Mouse (Mus musculus) brain, embryonic 18.5 days (tissue): ENCODE results near the gene Tmem8b.

Experiments
- DNase-seq: peaks from one replicate; pipeline ENCODE4 v3.0.0-alpha.2; 2012; ENCODE audit warnings: low read depth, low spot score

The Tmem8b gene

GRCm38 (mm10) chr4:43668782-43669427 is at the start of gene Tmem8b, which contains the start of gene Fam221b:
Gene Tmem8b, plus strand, starts transcription at chr4:43668971.
Gene Fam221b, minus strand, starts transcription at chr4:43669145.
- peak; percentile 72 for DNase-seq

GRCm38 (mm10) chr4:43620146-43620778 is 48.5 kb upstream of the Tmem8b start:
- no peak for DNase-seq

DNA sequence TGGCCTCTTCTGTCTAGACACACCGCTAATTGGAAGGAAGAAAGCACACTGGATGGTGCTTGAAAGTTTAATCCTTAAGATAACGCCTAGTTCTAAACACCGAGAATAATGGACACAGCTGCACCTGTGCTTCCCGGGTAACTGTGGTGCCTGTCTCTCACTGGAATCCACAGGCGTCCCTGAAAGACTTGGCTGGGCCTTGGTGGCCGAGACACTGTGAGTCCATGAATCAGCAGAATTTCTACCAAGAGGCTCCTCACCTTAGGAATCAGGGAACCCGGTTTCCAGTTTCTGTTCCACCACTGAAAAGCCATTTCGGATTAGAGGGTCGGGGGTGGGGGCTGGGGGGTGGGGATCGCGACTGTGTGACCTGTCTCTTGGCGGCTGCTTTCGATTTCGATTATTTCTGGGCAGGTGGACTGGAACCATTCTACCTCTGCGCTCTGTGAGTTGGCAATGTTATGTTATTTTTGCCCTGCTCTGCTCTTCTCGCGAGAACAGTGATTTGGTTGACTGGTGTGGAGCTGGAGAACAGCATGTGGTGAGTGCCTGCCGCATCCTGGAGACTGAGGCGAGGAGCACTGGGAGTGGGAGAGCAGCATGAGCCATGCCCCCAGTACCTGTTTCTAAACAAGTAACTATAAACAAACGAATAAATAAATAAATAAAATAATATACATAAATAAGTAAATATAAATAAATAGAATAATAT is 39.5 kb upstream of the Tmem8b start:
- DNase-seq = no peak

GRCm38 (mm10) chr4:43630030-43630581 is 38.7 kb upstream of the Tmem8b start:
- peak; percentile 81 for DNase-seq

DNA sequence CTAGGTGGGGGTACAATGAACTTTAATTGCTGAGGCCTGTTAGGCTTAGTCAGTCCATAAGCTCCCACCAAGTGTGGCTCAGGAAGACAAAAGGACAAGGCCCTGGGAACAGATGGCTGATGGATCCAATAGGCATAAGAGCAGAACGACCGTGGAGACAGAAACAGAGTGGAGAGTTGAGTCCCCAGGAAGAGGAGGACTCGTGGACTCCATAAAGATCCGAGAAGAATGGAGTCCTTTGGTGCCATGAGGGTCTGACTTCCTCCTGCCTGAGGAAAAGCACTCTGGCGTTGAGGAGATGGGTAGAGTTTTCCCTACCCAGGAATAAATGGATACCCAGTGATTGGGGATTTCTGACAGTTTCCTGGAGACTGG is 38.1 kb upstream of the Tmem8b start:
- DNase-seq = no peak

GRCm38 (mm10) chr4:43631046-43631955 is 37.5 kb upstream of the Tmem8b start, which contains the start of gene Npr2:
Gene Npr2, plus strand, starts transcription at chr4:43631935.
- DNase-seq = no peak

- DNase-seq = no peak
Observed at GRCm38 (mm10) chr4:43631956-43632920, 36.5 kb upstream of the Tmem8b start.

DNA sequence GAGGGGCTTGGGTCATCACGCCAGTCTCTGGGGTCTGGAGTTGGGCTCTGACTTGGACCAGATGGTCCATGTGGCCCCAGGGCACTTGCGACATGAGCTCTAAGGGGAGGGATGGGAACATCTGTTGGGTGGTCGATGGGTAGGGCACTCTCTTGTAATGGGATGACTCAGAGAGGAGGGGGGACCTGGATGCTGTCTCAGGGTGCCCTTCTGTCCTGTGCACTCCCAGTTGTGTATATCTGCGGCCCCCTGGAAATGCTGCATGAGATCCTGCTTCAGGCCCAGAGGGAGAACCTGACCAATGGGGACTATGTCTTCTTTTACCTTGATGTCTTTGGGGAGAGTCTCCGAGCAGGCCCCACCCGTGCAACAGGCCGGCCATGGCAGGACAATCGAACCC is 35.5 kb upstream of the Tmem8b start:
- no peak for DNase-seq

- DNase-seq = no peak
Observed at GRCm38 (mm10) chr4:43633736-43634135, 35.0 kb upstream of the Tmem8b start.

GRCm38 (mm10) chr4:43634621-43635374 is 34.0 kb upstream of the Tmem8b start:
- no peak for DNase-seq

GRCm38 (mm10) chr4:43636751-43637150 is 32.0 kb upstream of the Tmem8b start:
- DNase-seq = no peak

DNA sequence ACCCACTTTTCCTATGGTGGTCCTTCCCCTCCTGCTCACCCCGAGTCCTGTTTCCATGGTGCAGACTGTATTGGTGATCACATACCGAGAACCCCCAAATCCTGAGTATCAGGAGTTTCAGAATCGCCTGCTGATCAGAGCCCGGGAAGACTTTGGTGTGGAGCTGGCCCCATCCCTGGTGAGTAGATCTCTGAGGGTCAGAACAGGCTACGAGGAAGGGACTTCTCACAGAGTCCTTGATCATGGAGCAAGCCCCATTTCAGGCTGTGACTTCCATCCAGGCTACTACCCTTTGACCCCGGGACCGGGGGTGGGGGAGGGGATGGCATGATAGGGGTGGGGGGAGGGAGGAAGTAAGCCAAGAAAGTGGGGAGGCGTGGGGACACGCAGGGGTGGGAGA is 28.7 kb upstream of the Tmem8b start:
- DNase-seq = no peak

DNA sequence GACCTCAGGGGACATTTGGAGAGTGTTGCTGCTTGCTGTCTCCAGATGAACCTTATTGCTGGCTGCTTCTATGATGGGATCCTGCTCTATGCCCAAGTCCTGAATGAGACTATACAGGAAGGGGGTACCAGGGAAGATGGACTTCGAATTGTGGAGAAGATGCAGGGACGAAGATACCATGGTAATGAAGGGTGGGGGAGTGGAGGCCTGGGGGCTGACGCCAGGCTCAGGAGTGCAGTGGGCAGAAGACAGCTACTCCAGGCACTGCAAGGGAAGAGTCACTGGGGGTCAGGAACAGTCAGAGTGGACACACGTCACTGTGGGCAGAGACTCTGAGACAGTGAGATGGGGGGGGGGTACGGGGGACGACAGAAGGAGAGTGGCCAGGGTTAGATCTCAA is 28.3 kb upstream of the Tmem8b start:
- DNase-seq = no peak

- no peak for DNase-seq
Observed at GRCm38 (mm10) chr4:43649783-43650182, 19.0 kb upstream of the Tmem8b start.

- no peak for DNase-seq
Observed at GRCm38 (mm10) chr4:43652726-43653125, 16.0 kb upstream of the Tmem8b start.

DNA sequence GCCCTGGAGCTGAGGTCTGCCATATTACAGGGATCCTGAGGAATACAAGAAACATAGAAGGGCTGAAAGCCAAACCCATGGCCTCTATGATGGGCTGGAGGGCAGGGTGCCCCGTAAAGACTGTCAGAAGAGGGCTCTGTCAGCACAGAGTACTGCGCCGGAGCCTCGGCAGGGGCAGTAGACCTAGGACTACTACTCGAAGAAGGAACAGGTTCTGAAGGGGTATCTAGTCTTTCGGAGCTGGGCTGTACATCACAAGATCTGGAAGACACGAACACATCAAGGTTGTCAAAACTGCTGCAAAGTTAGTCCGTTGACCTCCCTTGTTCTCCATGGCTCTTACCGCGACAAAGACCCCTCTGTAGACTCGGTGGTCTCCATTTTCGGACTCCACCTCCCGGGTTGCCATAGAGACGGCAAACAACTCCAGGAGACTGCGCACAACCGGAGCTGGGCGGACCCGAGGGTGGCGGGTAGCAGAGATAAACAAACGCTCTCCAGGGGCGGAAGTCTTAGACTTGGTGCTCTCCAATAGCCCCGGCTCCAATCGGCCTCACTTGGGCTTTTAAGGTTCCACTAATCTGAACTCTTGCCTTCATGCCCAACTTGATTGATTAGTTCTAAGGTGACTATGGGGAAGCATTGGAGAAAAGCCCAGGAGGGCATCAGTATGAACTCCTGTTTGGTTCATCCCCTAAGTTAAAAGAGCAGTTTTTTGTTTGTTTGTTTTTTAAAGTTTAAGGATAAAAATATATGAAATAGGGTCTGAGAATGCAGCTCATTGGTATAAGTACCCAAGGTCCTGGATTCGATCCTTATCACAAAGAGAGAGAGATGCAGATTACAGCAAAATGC is 15.4 kb upstream of the Tmem8b start, which contains the start of gene Spag8:
Gene Spag8, minus strand, starts transcription at position 434 of the 855 bp plus-strand sequence.
- DNase-seq = no peak

GRCm38 (mm10) chr4:43655656-43656338 is 13.0 kb upstream of the Tmem8b start:
- no peak for DNase-seq
